Mouse (Mus musculus) fat pad, adult 2 months (tissue): ENCODE results near the gene Rbm7.
"Not testable (repeated sequence)": the region's sequence is repeated elsewhere in the genome, so short reads cannot be mapped to it uniquely, and the experiment has no call there.

ENCODE experiments used
- DNase-seq: peaks from one replicate; pipeline ENCODE4 v3.0.0-alpha.2; 2011; ENCODE audit warnings: low read depth, low spot score; ENCODE audit errors: extremely low read depth

The Rbm7 gene

GRCm38 (mm10) chr9:48494817-48495547 lies at the start of gene Rbm7, which contains the start of gene Gm5617:
Rbm7 (minus strand) TSS chr9:48495299.
Gm5617 (plus strand) TSS chr9:48495442.
- peak; percentile 34 for DNase-seq

- DNase-seq, result no peak
These were observed 43.6 kb upstream of the Rbm7 start for GRCm38 (mm10) chr9:48538688-48539087.

GRCm38 (mm10) chr9:48538044-48538645 lies 43.0 kb upstream of the Rbm7 start:
- DNase-seq, result no peak

- DNase-seq, result not testable (repeated sequence)
These were observed 42.5 kb upstream of the Rbm7 start for GRCm38 (mm10) chr9:48537616-48538015.

- DNase-seq, result no peak
These were observed 41.3 kb upstream of the Rbm7 start for GRCm38 (mm10) chr9:48536414-48536813.

GRCm38 (mm10) chr9:48532730-48533129 lies 37.6 kb upstream of the Rbm7 start:
- DNase-seq, result no peak

GRCm38 (mm10) chr9:48532203-48532602 lies 37.1 kb upstream of the Rbm7 start:
- no peak for DNase-seq

- no peak for DNase-seq
These were observed 36.2 kb upstream of the Rbm7 start for GRCm38 (mm10) chr9:48531294-48531693.

- no peak for DNase-seq
These were observed 31.4 kb upstream of the Rbm7 start for GRCm38 (mm10) chr9:48526520-48526919.

GRCm38 (mm10) chr9:48525566-48525965 lies 30.5 kb upstream of the Rbm7 start:
- no peak for DNase-seq

- not testable (repeated sequence) for DNase-seq
These were observed 25.3 kb upstream of the Rbm7 start for GRCm38 (mm10) chr9:48520405-48520804.

GRCm38 (mm10) chr9:48517372-48518130 lies 22.5 kb upstream of the Rbm7 start:
- no peak for DNase-seq

GRCm38 (mm10) chr9:48516615-48517371 lies 21.7 kb upstream of the Rbm7 start:
- DNase-seq, result no peak

- DNase-seq, result no peak
These were observed 20.2 kb upstream of the Rbm7 start for GRCm38 (mm10) chr9:48515332-48515731.

GRCm38 (mm10) chr9:48510134-48510533 lies 15.0 kb upstream of the Rbm7 start:
- no peak for DNase-seq

GRCm38 (mm10) chr9:48504741-48505365 lies 9.8 kb upstream of the Rbm7 start:
- no peak for DNase-seq

- no peak for DNase-seq
These were observed 7.9 kb upstream of the Rbm7 start for GRCm38 (mm10) chr9:48503001-48503400.

- no peak for DNase-seq
These were observed 6.1 kb upstream of the Rbm7 start for GRCm38 (mm10) chr9:48501192-48501591.

GRCm38 (mm10) chr9:48495548-48495932 lies 441 bp upstream of the Rbm7 start:
- DNase-seq, result no peak

GRCm38 (mm10) chr9:48481214-48482134 lies 13.6 kb downstream of the Rbm7 start:
- peak; percentile 85 for DNase-seq
